Mouse (Mus musculus): ENCODE data around the gene Zfhx3.
A peak's percentile ranks its signal among the peaks of the same experiment; 100 is the strongest.

The Zfhx3 gene

DNA sequence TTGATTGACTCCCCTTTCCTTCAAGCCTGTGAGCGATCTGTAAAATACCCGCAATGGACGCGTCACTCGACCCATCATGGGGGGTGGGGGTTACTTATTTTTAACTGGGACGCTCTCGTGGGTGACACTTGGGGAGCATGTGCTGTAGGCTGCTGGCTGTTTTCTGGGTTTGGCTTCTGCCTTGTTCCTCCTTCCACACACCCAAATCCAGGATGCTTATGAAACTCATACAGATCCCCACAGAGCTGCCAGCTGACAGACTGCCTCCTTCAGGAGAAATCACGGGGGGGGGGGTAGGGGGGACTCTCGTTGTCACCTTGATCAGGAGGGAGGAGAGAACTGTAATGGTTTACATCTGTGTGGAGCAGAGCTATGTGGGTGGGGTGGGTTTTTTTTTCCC lies 966.6 kb downstream of the Zfhx3 start:
- no peak for DNase-seq

GRCm38 (mm10) chr8:108909455-108909854 lies 967.0 kb downstream of the Zfhx3 start:
- DNase-seq, result no peak

DNA sequence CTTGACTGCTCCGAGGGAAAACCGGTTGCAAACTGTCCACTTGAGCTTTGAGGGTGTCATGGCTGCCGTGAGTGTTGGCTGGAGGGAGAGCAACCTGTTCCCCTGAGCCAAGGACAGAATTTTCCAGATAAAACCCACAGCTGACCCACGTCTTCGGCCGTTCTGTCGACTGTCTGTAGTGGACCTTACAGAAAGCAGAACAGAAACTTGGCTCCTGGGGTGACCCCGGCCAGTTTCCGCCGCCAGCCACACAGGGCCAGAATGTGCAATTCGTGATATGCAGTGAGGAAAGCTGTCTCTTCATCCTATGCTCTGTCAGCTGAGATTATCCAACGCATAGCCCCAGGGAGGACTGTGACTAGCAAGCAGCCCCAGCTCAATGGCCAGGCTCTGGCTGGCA lies 968.4 kb downstream of the Zfhx3 start:
- DNase-seq, result no peak

- DNase-seq, result peak; percentile 96
Measured at GRCm38 (mm10) chr8:108911511-108911910, 969.1 kb downstream of the Zfhx3 start.

GRCm38 (mm10) chr8:108912998-108913397 lies 970.6 kb downstream of the Zfhx3 start:
- DNase-seq, result no peak

- DNase-seq, result no peak
Measured at GRCm38 (mm10) chr8:108915425-108915824, 973.0 kb downstream of the Zfhx3 start.

GRCm38 (mm10) chr8:108915876-108916275 lies 973.4 kb downstream of the Zfhx3 start:
- no peak for DNase-seq

GRCm38 (mm10) chr8:108920151-108920550 lies 977.7 kb downstream of the Zfhx3 start:
- DNase-seq, result no peak

- DNase-seq, result peak; percentile 57
Measured at GRCm38 (mm10) chr8:108923161-108923560, 980.7 kb downstream of the Zfhx3 start.

- no peak for DNase-seq
Measured at GRCm38 (mm10) chr8:108924526-108924925, 982.1 kb downstream of the Zfhx3 start.

DNA sequence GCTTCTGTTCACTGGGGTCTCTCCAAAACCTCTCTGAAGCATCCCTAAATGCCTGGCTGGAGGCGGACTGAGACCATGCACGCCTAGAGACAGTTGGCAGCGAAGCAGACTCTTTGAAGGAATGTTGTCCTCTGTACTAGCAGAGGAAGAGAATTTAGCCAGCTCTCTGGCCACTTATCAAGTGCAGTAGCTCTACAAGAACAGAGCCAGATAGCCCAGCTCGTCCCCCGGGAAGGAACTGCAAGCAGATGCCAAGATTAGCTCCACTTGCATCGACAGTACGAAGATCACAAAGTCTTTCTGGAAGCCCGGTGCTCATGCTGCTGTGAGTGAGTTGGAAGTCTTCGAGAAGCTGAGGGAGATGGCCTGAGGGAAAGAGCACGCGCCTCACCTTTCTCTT lies 983.7 kb downstream of the Zfhx3 start:
- no peak for DNase-seq

GRCm38 (mm10) chr8:108930635-108931034 lies 988.2 kb downstream of the Zfhx3 start:
- DNase-seq, result no peak

- peak; percentile 61 for DNase-seq
Measured at GRCm38 (mm10) chr8:108931837-108932236, 989.4 kb downstream of the Zfhx3 start.

DNA sequence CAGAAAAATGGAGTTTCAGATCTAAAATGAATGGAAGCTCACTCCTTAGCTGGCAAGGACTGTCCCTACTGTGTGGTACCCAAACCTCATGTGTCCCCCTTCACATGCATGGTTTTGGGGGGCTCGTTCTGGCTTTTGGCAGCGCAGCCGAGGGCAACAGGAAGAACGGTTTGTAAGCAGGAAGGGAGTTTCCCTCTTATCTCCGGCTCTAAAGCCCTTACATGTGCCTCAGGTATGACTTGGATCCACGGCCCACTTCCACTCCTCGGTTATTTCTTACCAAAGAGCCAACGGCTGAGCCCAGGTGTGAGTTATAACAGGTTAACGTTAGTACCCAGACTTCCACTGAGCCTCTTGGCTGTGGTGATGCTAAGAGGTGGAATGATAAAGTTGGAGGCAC lies 990.3 kb downstream of the Zfhx3 start:
- no peak for DNase-seq

GRCm38 (mm10) chr8:108935834-108936694 lies 993.6 kb downstream of the Zfhx3 start:
- DNase-seq, result no peak

DNA sequence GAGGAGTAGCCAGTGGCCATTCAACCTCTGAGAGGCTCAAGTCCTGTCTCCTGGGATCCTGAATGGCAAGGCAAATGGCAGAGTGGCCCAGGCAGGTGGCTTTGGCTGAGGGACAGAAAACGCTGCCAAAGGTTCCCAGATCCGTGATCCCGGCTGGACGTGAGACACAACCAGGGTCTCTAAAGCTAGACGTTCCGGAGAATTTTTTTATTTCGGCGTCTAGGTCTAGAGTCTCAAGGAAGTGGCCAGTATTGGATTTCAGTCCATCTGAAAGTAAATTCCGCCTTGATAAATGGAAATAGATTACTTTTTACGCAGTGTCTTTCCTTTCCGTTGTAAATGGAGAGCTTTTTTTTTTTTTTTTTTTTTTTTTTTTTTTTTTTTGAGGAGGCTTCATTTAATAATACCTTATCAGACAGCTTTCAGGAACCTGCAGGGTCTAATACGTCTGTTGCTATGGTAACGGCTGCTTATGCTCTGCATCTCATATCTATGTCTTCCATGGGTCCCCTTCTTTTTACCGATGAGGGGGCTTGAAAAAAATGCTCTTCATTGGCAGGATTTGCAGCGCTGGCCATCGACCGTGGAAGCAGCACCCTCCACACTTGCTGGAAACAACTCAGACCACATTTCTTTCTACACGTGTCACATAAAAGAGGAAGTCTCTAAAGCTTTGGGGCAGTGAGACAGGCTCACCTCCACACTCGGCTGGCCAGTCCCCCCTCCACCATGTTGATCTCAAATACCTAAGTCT lies 994.4 kb downstream of the Zfhx3 start:
- no peak for DNase-seq

- DNase-seq, result no peak
Measured at GRCm38 (mm10) chr8:108937904-108938455, 995.5 kb downstream of the Zfhx3 start.

- DNase-seq, result no peak
Measured at GRCm38 (mm10) chr8:108942686-108943085, 1000.2 kb downstream of the Zfhx3 start.

DNA sequence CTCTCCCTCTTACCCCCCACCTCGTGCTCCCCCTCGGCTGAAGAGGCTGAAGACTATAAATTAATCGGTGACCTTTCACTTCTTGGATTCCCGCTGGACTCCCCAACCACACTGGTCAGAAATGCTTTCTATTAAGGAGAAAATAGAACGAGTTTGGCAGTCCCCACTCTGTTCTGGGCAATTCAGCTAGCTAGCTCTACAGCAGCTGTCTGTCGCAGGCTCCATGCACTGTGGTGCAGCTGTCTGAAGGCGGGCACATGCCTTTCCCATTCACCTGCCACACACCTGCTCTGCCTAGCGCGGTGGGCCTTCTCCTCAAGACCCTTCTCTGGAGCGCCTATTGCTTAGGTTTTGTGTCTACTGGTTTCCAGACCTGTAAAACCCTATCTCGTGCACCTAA lies 1000.7 kb downstream of the Zfhx3 start:
- DNase-seq, result no peak

DNA sequence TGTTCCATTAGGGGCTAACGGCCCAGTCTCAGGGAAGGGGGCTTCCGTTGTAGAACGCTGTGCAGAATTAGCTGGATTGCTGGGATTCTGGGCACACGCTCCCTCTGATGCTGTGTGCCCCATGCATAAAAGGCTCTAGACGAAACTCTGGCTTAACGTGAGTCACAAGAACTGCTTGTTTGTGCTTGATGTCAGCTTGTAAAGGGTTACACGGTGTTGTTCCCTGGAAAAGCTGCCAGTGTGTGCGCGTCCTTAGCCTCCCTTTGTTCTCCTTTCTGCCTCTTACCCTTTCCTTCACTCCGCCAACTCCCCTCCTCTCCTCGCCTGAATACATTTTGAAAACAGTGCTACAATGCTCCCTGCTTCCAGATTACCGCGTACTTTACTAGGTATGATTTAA lies 1001.9 kb downstream of the Zfhx3 start:
- no peak for DNase-seq

DNA sequence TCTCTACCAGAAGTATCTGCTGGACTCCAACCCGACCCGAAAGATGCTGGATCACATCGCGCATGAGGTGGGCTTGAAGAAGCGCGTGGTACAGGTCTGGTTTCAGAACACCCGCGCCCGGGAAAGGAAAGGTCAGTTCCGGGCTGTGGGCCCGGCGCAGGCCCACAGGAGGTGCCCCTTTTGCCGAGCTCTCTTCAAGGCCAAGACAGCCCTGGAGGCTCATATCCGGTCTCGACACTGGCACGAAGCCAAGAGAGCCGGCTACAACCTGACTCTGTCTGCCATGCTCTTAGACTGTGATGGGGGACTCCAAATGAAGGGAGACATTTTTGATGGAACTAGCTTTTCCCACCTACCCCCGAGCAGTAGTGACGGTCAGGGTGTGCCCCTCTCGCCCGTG lies 1007.9 kb downstream of the Zfhx3 start:
- DNase-seq, result no peak

DNA sequence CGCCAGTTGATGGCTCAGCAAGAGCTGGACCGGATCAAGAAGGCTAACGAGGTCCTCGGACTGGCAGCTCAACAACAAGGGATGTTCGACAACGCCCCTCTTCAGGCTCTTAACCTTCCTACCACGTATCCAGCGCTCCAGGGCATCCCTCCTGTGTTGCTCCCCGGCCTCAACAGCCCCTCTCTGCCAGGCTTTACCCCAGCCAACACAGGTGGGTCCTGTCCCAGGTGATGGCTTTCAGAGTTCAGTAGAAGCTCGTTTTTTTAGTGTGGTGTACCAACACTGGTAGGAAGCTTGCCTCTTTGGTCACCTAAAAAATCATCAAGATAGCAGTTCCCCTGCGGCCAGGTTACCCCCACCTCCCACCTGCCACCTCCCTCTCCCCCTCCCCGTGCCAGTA lies 1009.1 kb downstream of the Zfhx3 start:
- no peak for DNase-seq

DNA sequence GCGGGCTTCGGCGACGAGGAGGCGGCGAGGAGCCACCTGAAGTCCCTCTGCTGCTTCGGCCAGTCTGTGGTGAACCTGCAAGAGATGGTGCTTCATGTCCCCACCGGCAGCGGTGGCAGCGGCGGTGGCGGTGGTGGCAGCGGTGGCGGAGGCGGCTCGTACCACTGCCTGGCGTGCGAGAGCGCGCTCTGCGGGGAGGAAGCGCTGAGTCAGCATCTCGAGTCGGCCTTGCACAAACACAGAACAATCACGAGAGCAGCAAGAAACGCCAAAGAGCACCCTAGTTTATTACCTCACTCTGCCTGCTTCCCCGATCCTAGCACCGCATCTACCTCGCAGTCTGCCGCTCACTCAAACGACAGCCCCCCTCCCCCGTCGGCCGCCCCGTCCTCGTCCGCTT lies 1014.0 kb downstream of the Zfhx3 start:
- DNase-seq, result peak; percentile 58

GRCm38 (mm10) chr8:108962516-108962915 lies 1020.1 kb downstream of the Zfhx3 start:
- peak; percentile 6 for DNase-seq

All from thymus, postnatal 4 days (tissue).